Mouse (Mus musculus): ENCODE data around the gene Cabin1. TPM values are rescaled to one million over a fixed set of nuclear protein-coding genes. Genes with fewer than 3 reads are reported as not detected.
A peak's percentile ranks its signal among the peaks of the same experiment; 100 is the strongest.

Gene Cabin1
- polyA plus RNA-seq, 1 experiment from 2014 or later: 36.8 TPM

- no peak for ATAC-seq (replicated peaks)
- Histone ChIP-seq H3K27ac (replicated peaks) (no peak overlapping the region), H3K4me2 (replicated peaks) (no peak overlapping the region), H3K9me3 (no peaks in the 10 kb centered on the region), H3K27me3 (no peaks in the 10 kb centered on the region), H3K4me1 (no peaks in the 10 kb centered on the region), H3K9ac (replicated peaks) (no peak overlapping the region), H3K4me3 (no peak overlapping the region), H3K36me3 (peaks cover 52% of the 10 kb centered on the region)
- 87% methylated on average over 9 of the region's 9 CpGs for WGBS
Measured at GRCm38 (mm10) chr10:75694567-75694966, 69.6 kb downstream of the Cabin1 start.

DNA sequence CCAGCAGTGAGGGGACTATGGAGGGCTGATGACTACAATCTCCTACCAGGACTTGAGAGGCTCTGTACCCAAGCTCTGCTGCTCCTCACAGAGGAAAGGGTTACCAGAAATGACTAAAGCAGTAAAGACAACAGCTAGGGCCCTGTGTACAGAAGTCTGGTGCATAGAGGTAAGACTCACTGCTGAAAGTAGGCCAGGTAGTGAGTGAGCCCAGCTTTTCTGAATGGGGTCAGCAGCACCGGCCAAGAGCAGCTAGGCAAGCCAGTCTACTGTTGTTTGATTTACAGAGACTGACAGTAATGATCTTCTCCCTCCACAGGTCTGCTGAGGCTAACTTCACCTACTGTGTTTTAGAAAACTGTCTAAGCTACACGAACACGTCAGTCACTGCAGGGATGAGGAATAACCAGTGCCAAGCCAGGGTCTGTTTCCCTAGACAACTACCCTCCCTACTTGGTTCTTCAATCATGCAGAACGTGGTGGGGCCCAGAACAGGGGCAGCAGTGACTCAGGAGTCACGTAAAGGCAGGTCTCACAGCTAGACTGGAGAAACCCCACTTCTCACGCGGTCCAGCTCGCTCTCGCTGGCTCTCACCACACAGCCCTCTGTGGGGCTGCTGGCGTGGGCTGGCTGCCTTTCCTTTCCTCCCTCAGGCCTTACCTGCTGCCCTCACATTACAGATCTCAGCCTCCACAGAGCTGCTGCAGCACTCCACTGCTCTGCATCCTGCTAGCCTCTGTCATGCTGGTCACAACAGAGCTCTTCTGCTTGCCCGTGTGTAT is 70.5 kb downstream of the Cabin1 start:
- H3K36me3 ChIP-seq: peaks cover 49% of the 10 kb centered on the region

DNA sequence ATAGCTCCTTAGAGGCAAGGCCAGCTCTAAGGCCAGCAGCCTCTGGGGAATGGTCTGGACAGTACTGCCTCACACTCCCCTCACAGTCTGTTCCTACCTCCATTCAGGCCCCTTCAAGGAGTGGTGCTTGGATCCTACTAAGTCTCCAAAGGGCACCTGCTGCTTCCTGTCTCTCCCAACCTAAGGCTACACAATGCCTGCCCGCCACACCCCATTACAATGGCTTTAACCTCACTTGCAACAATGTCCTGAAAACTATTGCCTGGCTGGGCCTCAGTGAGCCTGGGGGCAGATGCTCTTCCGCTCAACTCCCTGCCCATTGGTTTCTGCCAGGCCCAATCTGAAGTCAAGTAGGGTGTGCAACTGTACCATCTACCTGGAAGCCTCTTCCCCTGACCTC is 75.5 kb downstream of the Cabin1 start:
- Histone ChIP-seq H3K36me3 (peaks cover 19% of the 10 kb centered on the region), H3K27ac (replicated peaks) (no peak overlapping the region), H3K9ac (replicated peaks) (no peak overlapping the region), H3K9me3 (no peaks in the 10 kb centered on the region), H3K4me2 (replicated peaks) (no peak overlapping the region), H3K4me1 (peaks cover 15% of the 10 kb centered on the region), H3K4me3 (no peak overlapping the region), H3K27me3 (no peaks in the 10 kb centered on the region)
- ATAC-seq (replicated peaks): no peak
- WGBS: 89% methylated on average over 2 of the region's 2 CpGs

More for the DNA sequence above, 70.5 kb downstream of the Cabin1 start:
- ATAC-seq (replicated peaks): no peak
- Histone ChIP-seq H3K4me1 (no peaks in the 10 kb centered on the region), H3K4me3 (no peak overlapping the region), H3K9ac (replicated peaks) (no peak overlapping the region), H3K4me2 (replicated peaks) (no peak overlapping the region), H3K27me3 (no peaks in the 10 kb centered on the region), H3K9me3 (no peaks in the 10 kb centered on the region), H3K27ac (replicated peaks) (no peak overlapping the region)
- 83% methylated on average over 11 of the region's 11 CpGs for WGBS

GRCm38 (mm10) chr10:75686724-75687123 is 77.4 kb downstream of the Cabin1 start:
- Histone ChIP-seq H3K36me3 (peaks cover 5% of the 10 kb centered on the region; the same call in 1 of the 2 replicates), H3K9ac (replicated peaks) (no peak overlapping the region), H3K9me3 (no peaks in the 10 kb centered on the region), H3K4me3 (no peak overlapping the region), H3K4me1 (peaks cover 17% of the 10 kb centered on the region), H3K27me3 (no peaks in the 10 kb centered on the region), H3K27ac (replicated peaks) (no peak overlapping the region), H3K4me2 (replicated peaks) (no peak overlapping the region)
- WGBS: 81% methylated on average over 4 of the region's 4 CpGs
- ATAC-seq (replicated peaks): no peak

DNA sequence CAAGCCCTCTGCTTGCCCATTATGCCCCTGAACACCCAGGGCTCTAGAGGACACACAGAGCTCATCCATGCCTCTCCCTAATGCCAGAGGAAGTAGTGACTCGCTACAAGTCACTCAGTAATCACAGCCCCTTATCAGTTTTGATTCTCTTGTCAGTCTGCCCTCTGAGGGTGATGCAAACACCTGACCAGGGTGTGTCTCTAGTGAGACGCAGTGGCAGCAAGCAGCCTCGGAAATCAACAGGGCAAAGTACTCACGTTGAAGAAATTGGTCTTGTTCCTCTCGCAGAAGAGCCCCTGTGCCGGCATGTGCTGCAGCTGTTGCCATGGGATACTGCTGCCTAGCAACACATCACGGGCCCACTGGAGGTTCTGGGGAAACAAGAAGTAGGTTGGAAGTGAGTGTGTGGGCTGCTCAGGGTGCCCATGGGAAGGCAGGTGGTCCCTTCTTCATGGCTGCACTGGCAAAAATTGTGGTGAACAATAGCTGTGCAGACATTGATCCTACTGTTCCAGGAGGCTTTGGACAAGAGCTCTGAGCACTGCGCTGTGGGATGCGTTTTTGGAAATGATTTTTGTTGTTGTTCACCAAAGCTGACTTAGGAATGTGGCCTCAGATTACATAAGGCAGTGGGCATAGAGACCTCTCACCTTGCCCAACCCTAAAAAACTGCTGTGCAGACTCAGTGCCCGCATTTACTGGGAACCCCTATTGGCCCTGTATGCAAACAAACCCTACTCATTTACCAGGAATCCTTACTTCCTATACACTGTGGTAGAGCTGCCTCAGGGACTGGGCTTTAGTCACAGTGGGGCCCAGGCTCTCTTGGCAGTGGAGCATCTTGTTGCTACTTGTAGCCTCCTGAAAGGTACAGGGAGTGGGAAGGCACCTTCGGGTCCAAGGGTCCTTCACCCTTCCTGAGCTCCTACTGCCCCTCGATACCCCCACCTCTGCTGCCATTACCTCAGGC is 79.8 kb downstream of the Cabin1 start:
- peak overlapping the region; percentile 61 for H3K27ac ChIP-seq (replicated peaks)
- no peak overlapping the region for H3K4me3 ChIP-seq
- no peak overlapping the region for H3K4me2 ChIP-seq (replicated peaks)
- no peaks in the 10 kb centered on the region for H3K27me3 ChIP-seq
- WGBS: 38% methylated on average over 12 of the region's 12 CpGs
- peaks cover 17% of the 10 kb centered on the region for H3K4me1 ChIP-seq
- H3K36me3 ChIP-seq: no peaks in the 10 kb centered on the region
- no peaks in the 10 kb centered on the region for H3K9me3 ChIP-seq
- H3K9ac ChIP-seq (replicated peaks): no peak overlapping the region
- ATAC-seq (replicated peaks): peak; percentile 93

DNA sequence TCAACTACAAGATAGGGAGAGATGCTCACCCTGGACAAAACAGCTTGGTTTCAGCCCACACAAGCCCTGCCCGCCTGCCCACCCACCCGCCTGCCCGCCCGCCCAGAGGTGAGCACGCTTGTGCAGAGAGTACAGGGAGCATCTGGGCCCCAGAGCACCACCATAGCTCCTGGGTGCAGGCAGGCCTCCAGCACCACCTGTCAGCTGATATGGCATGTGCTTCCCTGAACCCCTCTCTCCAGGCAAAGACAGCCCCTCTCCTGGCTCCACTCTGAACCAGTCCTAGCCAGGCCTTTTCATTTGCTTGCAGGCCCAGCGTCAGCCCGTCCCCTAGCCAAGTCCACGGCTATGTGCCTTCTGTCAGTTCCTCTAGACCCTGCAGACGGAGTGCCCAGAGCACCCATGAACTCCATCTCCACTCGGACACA is 83.6 kb downstream of the Cabin1 start:
- H3K27ac ChIP-seq (replicated peaks): no peak overlapping the region
- H3K27me3 ChIP-seq: no peaks in the 10 kb centered on the region
- peaks cover 25% of the 10 kb centered on the region for H3K4me1 ChIP-seq
- H3K4me3 ChIP-seq: no peak overlapping the region
- H3K9ac ChIP-seq (replicated peaks): no peak overlapping the region
- no peaks in the 10 kb centered on the region for H3K9me3 ChIP-seq
- H3K36me3 ChIP-seq: no peaks in the 10 kb centered on the region; the same call in 1 of the 2 replicates
- no peak overlapping the region for H3K4me2 ChIP-seq (replicated peaks)
- 85% methylated on average over 10 of the region's 10 CpGs for WGBS
- no peak for ATAC-seq (replicated peaks)

GRCm38 (mm10) chr10:75679204-75679603 is 84.9 kb downstream of the Cabin1 start:
- Histone ChIP-seq H3K27ac (replicated peaks) (no peak overlapping the region), H3K4me2 (replicated peaks) (no peak overlapping the region), H3K9ac (replicated peaks) (no peak overlapping the region), H3K27me3 (no peaks in the 10 kb centered on the region), H3K4me3 (no peak overlapping the region), H3K4me1 (peaks cover 15% of the 10 kb centered on the region), H3K9me3 (no peaks in the 10 kb centered on the region), H3K36me3 (no peaks in the 10 kb centered on the region; the same call in 1 of the 2 replicates)
- no peak for ATAC-seq (replicated peaks)
- 77% methylated on average over 6 of the region's 6 CpGs for WGBS

DNA sequence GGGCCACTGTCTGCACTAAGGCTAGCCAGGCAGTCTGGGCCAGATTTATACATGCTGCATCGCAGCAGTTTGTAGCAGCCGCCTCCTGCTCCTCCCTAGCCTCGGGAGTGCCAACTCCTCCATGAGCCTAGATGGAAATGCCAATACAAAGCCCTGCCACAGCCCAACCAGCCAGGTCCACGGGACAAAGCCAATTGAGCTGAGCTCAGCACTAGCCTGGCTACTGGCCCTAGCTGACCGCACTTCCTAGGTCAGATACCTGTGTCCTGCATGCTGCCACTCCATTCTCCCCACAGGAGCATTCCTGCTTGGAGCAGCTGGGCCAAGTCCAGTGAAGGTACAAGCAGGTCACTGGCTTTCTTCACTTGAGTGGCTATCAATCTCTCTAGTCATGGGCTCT is 86.2 kb downstream of the Cabin1 start:
- Histone ChIP-seq H3K4me1 (peaks cover 8% of the 10 kb centered on the region; the same call in 1 of the 2 replicates), H3K9ac (replicated peaks) (no peak overlapping the region), H3K27me3 (no peaks in the 10 kb centered on the region), H3K9me3 (no peaks in the 10 kb centered on the region), H3K4me2 (replicated peaks) (no peak overlapping the region), H3K4me3 (no peak overlapping the region), H3K27ac (replicated peaks) (peak overlapping the region; percentile 23; the same call in 1 of the 2 replicates), H3K36me3 (no peaks in the 10 kb centered on the region; the same call in 1 of the 2 replicates)
- WGBS: 87% methylated on average over 5 of the region's 5 CpGs
- no peak for ATAC-seq (replicated peaks)

DNA sequence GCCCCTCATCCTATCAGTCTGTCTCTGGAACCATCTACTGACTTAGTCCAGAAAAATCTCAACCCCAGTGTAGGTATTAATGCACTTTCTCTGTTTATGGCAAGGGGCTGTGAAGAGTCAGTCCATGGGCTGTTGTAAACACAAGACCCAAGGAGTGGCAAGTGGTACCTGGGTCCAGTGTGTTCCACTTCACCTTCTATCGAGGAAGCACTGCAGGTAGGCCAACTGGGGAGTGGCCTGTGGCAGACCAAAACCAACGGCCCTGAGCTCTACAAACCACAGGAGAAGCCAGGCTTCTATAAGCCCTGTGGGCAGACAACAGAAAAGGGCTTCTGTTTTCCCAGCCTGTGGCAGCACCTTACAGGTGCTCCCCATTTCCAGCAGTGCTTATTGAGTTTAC is 86.6 kb downstream of the Cabin1 start:
- Histone ChIP-seq H3K27me3 (no peaks in the 10 kb centered on the region), H3K9me3 (no peaks in the 10 kb centered on the region), H3K36me3 (no peaks in the 10 kb centered on the region; the same call in 1 of the 2 replicates), H3K9ac (replicated peaks) (no peak overlapping the region), H3K27ac (replicated peaks) (peak overlapping the region; percentile 23; the same call in 1 of the 2 replicates), H3K4me1 (peaks cover 8% of the 10 kb centered on the region; the same call in 1 of the 2 replicates), H3K4me3 (no peak overlapping the region), H3K4me2 (replicated peaks) (no peak overlapping the region)
- 88% methylated on average over 2 of the region's 2 CpGs for WGBS
- ATAC-seq (replicated peaks): no peak

DNA sequence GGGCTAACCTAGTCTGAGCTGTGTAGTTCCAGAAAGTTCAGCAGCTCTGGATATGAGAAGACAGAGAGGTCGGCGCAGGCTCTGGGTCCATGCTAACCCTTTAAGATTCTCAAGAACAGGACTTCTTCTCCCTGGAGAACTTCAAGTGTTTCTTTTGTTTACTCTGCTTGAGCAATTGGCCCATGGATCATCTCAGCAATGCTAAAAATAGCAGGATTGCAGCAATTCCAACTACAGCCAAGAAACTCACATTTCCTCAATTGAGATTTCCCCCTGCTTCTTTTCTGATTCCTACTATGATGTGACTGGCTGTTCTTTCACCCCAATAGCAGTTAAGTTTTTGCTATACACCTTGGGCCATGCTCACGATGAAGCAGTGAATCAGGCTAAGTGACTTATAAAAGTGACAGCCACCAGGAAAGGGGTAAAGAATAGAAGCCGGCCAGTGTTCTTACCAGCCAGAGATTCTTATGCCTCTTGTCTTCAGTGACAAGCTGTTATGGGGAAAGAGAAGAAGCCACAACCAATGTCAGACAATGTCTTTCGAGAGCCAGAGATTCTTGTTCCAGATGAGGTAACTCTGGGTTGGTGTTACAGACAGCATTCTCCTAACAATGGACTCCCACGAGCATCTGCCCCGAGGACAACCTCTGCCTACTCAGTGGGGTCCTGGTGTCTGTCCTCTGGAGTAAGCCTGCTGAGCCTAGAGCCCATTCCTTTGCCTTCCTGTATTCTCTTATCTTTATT is 87.1 kb downstream of the Cabin1 start:
- Histone ChIP-seq H3K4me2 (replicated peaks) (no peak overlapping the region), H3K27me3 (no peaks in the 10 kb centered on the region), H3K27ac (replicated peaks) (no peak overlapping the region), H3K9me3 (no peaks in the 10 kb centered on the region), H3K4me3 (no peak overlapping the region), H3K36me3 (no peaks in the 10 kb centered on the region; the same call in 1 of the 2 replicates), H3K9ac (replicated peaks) (no peak overlapping the region), H3K4me1 (peaks cover 8% of the 10 kb centered on the region; the same call in 1 of the 2 replicates)
- no peak for ATAC-seq (replicated peaks)
- WGBS: 85% methylated on average over 7 of the region's 7 CpGs

DNA sequence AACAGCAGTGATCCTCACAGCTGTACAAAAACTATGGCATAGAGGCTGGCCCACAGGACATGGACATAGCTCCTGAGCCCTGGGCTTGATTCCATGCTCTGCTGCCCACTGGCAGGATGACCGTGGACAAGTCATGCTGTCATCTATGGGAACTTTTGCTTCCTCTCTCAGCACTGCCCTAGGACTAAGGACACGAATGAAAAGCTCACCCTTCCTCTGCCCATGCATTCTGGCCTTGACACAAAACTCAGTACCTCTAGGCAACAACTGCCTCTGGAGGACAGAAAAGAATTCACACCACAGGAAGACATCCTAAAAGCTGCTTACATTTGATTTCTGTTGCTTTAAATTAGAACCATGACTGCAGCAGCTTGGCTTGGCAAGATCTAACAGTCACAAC is 87.9 kb downstream of the Cabin1 start:
- H3K36me3 ChIP-seq: no peaks in the 10 kb centered on the region; the same call in 1 of the 2 replicates

More for the DNA sequence above, 87.9 kb downstream of the Cabin1 start:
- Histone ChIP-seq H3K9ac (replicated peaks) (no peak overlapping the region), H3K9me3 (no peaks in the 10 kb centered on the region), H3K27me3 (no peaks in the 10 kb centered on the region), H3K4me2 (replicated peaks) (no peak overlapping the region), H3K27ac (replicated peaks) (no peak overlapping the region), H3K4me1 (peaks cover 8% of the 10 kb centered on the region; the same call in 1 of the 2 replicates), H3K4me3 (no peak overlapping the region)
- no peak for ATAC-seq (replicated peaks)
- 92% methylated on average over 2 of the region's 2 CpGs for WGBS

Measured in forebrain, embryonic 15.5 days (tissue).